Mouse (Mus musculus) embryonic fibroblast, embryonic 13.5 days (primary cell): ENCODE results near the gene Hs3st4. TPM values are rescaled to one million over a fixed set of nuclear protein-coding genes. Genes with fewer than 3 reads are reported as not detected.

Source experiments
- H3K27ac ChIP-seq: 2 replicates; pipeline ENCODE4 v1.5.1; 2012; ENCODE audit warnings: low read length, control low read depth, inconsistent platforms; ENCODE audit not compliant: insufficient read depth
- H3K4me1 ChIP-seq: 2 replicates; pipeline ENCODE4 v1.6.1; 2011; ENCODE audit warnings: low read length; ENCODE audit not compliant: control insufficient read depth, insufficient read depth
- H3K4me3 ChIP-seq: 2 replicates; pipeline ENCODE4 v1.5.1; 2011; ENCODE audit warnings: mild to moderate bottlenecking, control low read depth, low read length; ENCODE audit not compliant: insufficient read depth
- CTCF ChIP-seq: IDR thresholded peaks from 2 replicates; pipeline ENCODE4 v1.5.1; 2011; ENCODE audit warnings: mild to moderate bottlenecking, control low read depth, low read length, moderate library complexity, borderline replicate concordance; ENCODE audit not compliant: insufficient read depth
- POLR2A ChIP-seq: IDR thresholded peaks from 2 replicates; pipeline ENCODE4 v1.6.1; 2011; ENCODE audit warnings: low read depth, mild to moderate bottlenecking, control low read depth, low read length, moderate library complexity
- polyA plus RNA-seq: library from polyadenylated mRNA; stranded (reverse); fragments of >200 nt; gene quantifications from 2 replicates; pipeline ENCODE4 v1.2.4, GENCODE M21; 2011; ENCODE audit warnings: low read depth; ENCODE audit not compliant: missing spikeins, insufficient read length

Gene Hs3st4
- polyA plus RNA-seq, 1 experiment, result 0.16 TPM

DNA sequence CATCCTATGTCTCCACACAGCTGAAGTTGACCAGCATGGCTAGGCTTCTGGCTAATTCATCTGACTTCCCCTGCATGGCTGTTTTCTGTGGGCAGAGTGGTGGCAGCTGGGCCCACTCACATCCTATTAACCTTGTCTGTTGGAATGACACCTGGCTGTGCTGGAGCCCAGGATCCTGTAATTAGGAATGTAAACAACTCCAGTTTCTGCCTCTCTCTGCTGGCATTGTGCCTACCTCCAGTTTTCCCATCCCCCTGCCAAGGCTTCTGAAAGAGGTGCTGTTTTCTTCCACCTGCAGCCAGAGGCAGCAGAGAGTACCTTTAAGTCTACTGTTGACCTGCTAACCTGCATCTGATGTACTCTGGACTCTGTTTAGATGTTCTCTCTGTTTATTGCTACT is 288.1 kb downstream of the Hs3st4 start:
- no peak for TF ChIP-seq POLR2A
- TF ChIP-seq CTCF, result no peak
- Histone ChIP-seq H3K4me3 (no peak overlapping the region), H3K4me1 (no peaks in the 10 kb centered on the region), H3K27ac (no peak overlapping the region)

DNA sequence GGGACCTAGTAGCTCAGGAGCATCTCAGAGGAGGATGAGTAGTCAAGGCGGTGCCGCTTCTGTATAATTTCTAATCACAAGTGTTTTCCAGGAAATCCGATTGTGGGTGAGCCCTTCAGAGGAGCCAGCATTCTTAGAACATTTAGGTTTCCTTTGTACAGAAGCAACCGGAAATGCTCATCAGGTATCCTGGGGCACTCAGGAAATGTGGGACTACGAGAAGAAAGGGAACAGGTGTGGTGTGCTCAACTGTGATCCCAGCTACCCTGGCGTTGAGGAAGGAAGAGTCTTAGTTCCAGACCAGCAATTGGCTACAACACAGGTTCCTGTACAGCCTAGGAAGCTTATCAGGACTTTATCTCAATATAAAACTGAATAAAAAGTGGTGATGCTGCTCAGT is 307.2 kb downstream of the Hs3st4 start:
- H3K4me1 ChIP-seq, result no peaks in the 10 kb centered on the region
- no peak overlapping the region for H3K4me3 ChIP-seq
- TF ChIP-seq CTCF (no peak), POLR2A (no peak)
- H3K27ac ChIP-seq, result no peak overlapping the region

DNA sequence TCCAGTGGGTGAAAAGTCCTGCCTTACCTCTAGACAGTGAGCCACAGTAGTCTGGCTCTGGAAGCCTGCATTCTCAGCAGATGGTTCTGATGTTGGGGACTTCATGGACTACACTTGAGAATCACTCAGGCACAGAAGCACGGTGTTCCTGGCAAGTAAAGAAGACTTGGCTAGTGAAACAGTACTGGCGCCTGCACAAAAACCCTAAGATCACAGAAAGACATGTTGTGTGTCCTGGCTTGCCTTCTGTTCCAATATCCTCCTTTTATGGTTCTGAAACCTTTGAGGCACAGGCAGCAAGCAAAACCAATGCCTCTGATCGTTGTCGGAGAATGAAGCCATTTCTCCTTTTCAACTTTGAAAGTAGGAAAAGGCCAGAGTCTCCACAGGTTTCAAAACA is 336.8 kb downstream of the Hs3st4 start:
- Histone ChIP-seq H3K4me1 (no peaks in the 10 kb centered on the region), H3K27ac (no peak overlapping the region), H3K4me3 (no peak overlapping the region)
- TF ChIP-seq POLR2A (no peak), CTCF (no peak)

DNA sequence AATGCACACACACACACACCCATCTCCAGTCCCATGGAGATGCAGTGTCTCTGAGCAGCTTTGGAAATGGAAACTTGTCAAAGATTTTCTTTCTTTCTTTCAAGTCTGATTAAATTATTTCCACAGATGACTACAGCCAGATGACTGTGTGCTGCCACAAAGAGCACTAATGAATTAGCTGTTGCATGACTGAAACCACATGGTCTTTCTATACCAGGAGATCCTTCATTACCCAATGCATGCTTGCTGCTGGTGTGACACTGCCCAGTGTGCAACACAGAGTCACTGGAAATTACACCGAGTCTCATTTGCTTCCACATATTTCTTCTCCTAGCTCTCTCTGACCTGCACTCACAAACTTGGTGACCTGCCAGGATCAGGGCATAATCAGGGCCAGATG is 353.0 kb downstream of the Hs3st4 start:
- H3K4me1 ChIP-seq, result no peaks in the 10 kb centered on the region
- TF ChIP-seq CTCF (no peak), POLR2A (no peak)
- no peak overlapping the region for H3K4me3 ChIP-seq
- no peak overlapping the region for H3K27ac ChIP-seq

DNA sequence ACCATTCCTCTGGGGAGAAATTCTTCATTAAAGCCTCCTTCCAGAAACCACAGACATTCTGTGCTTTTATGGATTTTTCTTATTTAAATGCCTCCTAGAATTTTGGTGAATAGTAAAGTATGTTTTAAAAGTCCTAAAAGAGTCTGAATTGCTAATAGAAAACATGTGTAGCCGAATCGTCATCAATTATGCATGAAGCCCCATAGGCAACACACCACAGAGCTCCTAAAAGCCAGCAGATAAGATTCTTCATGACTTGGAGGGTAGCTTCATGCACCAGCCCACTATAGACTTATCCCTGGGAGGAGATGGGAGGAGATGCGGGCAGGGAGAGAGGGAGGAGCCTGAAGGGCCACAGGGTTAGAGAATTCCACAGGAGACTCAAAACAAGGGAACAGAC is 358.8 kb downstream of the Hs3st4 start:
- Histone ChIP-seq H3K4me3 (no peak overlapping the region), H3K4me1 (no peaks in the 10 kb centered on the region), H3K27ac (no peak overlapping the region; the same call in 1 of the 2 replicates)
- no peak for TF ChIP-seq POLR2A
- TF ChIP-seq CTCF, result no peak

DNA sequence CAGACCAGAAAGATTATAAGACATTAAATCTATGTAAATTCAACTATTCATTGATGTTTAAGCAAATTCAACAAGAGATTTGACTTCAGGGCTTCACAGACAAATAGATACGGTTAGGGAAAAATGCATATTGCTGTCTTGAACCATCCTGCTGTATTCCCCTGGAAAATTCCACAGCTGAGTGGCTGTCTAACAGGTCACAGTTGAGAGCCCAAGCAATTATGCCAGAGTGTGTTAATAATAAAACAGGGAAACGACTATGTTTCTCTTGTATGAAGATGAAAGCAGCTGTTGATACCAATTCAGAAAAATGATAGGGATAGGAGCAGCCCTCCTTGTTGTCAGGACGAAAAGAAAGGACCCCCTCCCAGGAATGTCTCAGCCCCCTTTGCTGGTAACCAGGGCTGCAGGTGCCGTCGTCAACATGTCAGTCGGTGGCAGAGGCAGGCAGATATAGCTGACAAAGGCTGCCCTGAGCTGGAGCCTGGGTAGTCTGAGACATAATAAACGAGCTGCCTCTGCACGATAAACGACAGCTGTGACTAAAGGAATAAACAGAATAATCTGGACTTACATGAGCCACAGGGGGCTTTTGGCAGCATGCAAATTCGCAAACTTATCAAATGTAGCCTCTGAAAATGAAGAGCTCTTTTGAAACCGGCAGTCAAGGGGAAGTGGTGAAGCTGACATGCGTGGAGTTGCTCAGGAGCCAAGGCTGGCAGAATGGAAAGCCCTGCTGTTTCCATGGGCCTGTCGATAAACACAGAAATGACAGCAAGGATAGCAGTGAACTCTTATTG is 364.7 kb downstream of the Hs3st4 start:
- H3K4me1 ChIP-seq, result no peaks in the 10 kb centered on the region
- no peak overlapping the region for H3K4me3 ChIP-seq
- H3K27ac ChIP-seq, result no peak overlapping the region
- TF ChIP-seq POLR2A, result no peak
- TF ChIP-seq CTCF, result no peak

DNA sequence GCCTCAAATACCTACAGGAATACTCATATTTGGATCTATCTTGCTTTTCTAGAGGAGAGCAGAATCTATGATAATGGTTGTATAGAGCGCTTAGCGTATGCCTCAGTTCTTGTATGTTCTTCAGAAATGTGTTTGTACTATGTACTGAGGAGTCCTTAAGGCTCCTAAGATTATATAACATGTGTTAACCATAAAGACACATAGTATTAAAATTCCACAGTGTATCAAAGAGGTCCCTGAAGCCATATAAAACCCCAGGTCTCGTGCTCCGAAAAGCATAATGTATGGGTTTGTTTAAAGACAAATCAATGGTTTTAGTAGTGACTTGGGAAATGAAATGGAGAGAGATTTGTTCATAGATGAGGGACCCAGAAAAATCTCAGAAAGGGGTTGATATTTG is 371.4 kb downstream of the Hs3st4 start:
- TF ChIP-seq CTCF, result no peak
- no peak for TF ChIP-seq POLR2A
- no peaks in the 10 kb centered on the region for H3K4me1 ChIP-seq
- H3K27ac ChIP-seq, result no peak overlapping the region
- no peak overlapping the region for H3K4me3 ChIP-seq

DNA sequence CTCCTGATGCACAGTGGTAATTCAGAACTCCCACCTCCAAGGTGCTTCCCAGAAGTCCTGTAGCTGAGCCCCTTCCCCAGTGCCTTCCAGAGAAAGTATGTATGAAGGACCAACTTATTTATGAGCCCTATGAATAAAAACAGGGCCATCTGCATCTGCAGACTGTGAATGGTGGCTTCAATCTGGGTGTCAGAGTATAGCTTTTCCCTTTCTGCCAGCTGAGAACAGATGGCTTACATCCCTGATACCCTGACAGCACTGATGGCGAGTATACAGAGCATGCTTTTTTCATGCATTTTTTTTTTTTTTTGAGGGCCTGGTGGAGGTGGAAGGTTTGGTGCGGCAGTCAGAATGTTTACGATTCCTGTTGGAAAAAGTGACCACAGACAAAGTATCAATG is 375.4 kb downstream of the Hs3st4 start:
- H3K4me3 ChIP-seq, result no peak overlapping the region
- TF ChIP-seq POLR2A, result no peak
- no peak for TF ChIP-seq CTCF
- no peak overlapping the region for H3K27ac ChIP-seq
- H3K4me1 ChIP-seq, result no peaks in the 10 kb centered on the region

DNA sequence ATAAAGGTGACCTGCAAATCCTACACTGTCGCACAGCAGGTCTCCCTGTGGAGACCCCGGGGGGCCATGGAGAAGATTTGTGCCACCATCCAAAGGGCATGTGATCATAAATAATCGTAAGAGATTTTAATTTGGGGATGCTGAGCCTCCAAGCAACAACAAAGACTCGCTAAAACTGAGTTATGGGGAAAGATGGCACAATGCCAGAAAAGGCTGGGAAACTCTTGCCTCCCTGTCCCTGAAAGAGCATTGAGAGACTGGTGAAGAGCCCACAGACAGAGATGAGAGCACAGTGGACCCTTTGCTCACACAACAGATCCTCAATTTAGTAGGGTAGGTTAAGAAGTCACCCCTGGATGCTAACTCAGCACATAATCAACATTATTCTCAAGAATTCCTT is 377.2 kb downstream of the Hs3st4 start:
- no peak overlapping the region for H3K4me3 ChIP-seq
- H3K27ac ChIP-seq, result no peak overlapping the region
- H3K4me1 ChIP-seq, result no peaks in the 10 kb centered on the region
- TF ChIP-seq CTCF (no peak), POLR2A (no peak)

DNA sequence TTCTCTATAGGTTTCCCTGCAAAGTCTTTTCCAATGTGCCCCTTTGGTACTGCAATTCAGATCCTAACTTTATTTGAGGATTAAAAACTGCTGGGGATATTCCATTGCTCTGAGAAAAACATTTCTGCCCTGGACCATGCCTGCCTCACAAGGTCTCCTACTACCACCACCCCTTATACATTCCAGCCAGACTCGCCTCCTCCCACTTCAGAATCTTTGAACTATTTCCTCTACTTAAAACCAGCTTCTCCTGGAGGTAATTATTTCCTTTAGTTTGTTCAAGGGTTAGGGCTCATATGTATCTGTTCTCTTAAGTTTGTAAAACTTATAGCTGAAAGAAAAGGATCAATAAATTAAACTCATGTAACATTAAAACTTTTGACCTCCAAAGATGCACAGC is 389.6 kb downstream of the Hs3st4 start:
- Histone ChIP-seq H3K27ac (no peak overlapping the region), H3K4me1 (no peaks in the 10 kb centered on the region), H3K4me3 (no peak overlapping the region)
- TF ChIP-seq CTCF (no peak), POLR2A (no peak)
